Mouse (Mus musculus): Measurements from ENCODE around the gene Zfp639.

Gene Zfp639

DNA sequence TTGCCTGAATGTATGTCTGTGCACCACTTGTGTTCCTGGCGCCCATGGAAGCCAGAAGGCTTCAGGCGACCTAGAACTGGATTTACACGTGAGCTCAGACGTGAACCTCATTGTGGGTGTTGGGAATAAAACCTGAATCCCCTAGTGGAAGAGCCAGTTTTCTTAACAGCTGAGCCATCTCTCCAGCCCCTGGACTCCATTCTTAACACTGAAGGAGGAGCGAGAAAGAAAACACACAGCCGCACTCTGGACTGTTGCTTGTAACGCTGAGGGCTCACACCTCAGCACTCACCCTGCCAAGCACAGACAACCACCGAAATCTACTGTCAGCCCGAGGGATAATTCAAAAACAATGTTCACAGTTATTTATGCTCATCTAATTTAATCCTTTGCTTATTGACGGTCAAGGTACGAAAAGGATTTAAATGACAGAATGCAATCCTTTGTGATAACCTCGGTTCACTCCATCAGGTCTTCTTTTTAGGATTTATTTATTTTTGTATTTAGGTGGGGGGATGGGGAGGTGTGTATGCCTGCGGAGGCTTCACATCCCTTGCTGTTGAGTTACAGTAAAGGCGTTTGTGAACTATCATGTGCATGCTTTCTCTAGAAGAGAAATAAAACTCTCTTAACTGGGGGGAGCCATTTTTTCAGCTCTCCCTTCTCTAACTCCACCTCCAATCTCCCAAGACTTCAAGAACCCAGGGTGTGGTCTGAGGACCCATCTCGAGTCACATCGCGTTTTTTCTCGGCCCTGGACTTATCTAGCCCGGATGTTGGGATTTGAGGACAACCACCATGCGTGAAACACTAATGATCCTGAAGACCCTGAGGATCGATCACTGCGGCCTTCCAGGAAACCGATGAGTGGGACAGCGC lies at the start of gene Zfp639:
Zfp639 (plus strand) TSS at position 764 of the 879 bp plus-strand sequence.
- DNase-seq (ENCODE audit: low spot score): peak; percentile 54

DNA sequence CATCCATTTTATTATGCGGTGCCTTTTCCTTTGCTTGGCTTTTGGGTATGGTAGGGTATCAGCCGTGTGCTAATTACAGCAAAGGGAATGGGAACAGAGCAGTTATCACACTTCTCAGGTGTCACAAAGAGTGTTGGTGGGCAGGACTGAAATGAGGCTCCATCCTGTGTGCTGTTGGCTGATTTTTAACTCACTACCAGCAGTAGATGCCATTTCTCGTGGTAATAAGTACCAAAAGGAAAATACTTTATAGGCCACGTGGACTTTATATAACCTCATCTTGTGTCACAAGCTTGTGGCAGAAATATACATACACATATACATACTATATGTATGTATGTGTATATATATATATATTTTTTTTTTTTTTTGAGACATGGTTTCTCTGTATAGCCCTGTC lies 42.7 kb upstream of the Zfp639 start:
- DNase-seq (ENCODE audit: low spot score): no peak

DNA sequence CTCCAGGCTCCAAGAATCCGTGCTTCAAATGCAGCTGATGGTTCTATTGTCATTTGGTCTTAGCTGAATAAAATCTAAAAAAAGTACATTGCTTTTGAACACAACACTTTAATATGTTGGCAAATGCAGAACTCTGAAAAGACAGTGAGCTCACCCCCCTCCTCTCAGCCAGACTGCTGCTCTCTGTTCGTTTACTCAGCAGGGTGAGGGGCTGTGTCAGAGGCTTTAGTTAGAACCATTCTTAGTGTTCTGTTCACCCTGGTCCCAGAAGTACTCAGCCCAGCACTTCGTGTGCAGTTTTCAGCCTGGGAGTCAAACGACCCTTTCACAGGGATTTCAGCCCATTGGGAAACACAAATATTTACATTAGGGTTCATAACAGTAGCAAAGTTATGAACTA lies 41.6 kb upstream of the Zfp639 start:
- no peak for DNase-seq (ENCODE audit: low spot score)

DNA sequence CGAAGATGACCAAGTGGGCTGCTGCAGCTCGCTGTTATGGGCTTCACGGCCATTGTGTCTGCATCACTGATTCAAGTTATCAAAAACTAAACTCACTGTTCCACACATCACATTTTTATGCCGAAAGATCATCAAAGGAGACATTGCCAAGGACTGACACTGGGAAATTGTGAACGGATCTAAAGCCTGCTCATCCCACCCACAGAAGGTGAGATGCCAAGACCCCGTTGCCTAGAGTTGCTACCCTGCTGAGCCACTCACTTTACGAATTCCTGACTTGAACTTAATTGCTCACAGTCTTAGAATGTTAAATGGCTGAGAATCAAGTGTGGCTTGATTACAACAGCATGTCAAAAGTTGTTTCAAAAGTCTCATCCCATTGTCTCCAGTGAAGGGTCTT lies 39.6 kb upstream of the Zfp639 start:
- DNase-seq (ENCODE audit: low spot score): no peak

DNA sequence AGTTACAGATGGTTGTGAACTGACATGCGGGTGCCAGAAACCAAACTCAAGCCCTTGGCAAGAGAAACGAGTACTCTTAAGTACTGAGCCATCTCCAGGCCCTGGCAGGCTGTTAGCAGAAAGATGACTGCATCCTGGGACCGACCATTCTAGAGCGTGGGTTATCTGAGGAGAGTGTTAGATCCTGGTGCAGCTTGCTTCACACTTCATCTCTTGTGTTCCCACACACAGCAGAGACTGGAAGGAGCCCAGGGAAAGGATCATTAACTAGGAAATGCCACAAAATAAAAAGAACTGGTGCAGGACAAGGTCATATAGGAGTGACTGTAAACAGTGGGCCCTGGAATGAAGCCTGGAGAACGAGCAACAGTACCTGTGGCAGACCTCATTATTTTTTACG lies 39.0 kb upstream of the Zfp639 start:
- no peak for DNase-seq (ENCODE audit: low spot score)

GRCm38 (mm10) chr3:32472191-32472900 lies 37.7 kb upstream of the Zfp639 start:
- DNase-seq (ENCODE audit: low spot score): peak; percentile 25

DNA sequence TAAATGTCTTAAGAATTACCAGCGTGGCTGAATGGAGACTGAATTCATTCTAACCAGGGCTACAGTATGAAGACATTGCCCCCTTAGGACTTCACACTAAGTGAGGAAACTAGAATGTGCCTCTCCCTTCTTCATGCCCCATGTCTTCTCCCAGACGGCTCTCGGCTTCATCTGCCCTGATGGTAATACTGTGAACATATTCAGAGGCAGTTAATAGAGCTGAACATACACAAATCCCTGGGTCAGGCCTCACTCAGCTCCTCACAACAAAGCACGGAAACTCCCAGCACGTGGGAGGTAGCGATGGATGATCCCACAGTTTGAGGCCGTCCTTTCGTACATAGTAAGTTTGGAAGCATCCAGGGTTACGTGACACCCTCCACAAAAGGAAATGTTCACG lies 36.9 kb upstream of the Zfp639 start:
- no peak for DNase-seq (ENCODE audit: low spot score)

DNA sequence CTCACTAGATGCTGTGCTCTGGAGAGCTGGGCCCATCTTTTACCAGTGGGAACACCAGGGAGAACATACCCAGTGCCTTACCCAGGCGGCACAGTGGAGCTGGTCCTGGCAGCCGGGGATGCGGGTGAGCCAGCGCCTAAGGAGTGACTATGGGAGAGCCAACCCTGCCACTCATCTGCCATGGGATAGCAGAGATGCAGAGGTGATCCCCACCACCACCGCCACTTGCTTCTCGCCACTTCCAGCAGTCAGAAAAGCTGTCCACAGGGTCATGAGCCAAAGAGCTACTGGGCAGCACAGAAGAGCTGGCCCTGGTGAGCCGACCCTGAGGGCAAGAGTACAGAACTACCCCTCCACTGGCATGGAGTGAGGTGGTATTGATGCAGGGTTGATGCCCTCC lies 30.1 kb upstream of the Zfp639 start:
- no peak for DNase-seq (ENCODE audit: low spot score)

GRCm38 (mm10) chr3:32483035-32483434 lies 27.0 kb upstream of the Zfp639 start:
- DNase-seq (ENCODE audit: low spot score): no peak

DNA sequence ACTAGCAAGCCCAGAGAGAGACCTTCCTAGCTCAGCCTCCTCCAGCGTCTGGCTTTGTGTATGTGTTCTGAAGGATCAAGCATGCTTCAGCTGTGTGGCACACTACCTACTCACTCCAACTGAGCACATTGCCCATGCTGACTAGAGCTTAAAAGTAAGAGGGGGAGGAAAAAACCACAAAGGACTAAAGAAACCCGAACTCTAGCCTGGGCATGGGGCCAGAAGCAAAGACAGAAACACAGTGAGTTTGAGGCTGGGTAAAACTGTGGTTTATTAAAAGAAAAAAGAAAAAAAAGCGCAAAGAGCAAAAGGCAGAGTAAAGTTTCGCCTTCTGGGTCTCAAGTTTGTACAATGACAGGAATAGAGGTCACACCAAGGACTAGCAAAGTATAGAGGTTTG lies 23.5 kb upstream of the Zfp639 start:
- no peak for DNase-seq (ENCODE audit: low spot score)

DNA sequence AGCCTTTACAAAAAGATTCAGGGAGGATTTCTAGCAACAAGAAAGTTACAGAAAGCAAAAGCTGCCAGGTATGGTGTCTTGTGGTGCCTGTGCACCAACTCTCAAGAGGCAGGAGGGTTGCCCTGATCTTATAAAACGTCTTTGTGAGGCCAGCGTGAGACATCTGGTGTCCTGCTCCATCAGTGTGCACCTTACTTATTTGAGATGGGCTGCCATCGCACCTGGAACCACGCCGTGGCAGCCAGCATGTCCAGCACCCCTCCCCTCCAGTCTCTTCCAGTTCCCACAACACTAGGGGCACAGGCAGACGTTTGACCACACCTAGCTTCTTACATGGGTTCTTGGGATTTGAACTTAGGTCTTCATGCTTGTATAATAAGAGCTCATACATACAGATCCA lies 21.9 kb upstream of the Zfp639 start:
- no peak for DNase-seq (ENCODE audit: low spot score)

DNA sequence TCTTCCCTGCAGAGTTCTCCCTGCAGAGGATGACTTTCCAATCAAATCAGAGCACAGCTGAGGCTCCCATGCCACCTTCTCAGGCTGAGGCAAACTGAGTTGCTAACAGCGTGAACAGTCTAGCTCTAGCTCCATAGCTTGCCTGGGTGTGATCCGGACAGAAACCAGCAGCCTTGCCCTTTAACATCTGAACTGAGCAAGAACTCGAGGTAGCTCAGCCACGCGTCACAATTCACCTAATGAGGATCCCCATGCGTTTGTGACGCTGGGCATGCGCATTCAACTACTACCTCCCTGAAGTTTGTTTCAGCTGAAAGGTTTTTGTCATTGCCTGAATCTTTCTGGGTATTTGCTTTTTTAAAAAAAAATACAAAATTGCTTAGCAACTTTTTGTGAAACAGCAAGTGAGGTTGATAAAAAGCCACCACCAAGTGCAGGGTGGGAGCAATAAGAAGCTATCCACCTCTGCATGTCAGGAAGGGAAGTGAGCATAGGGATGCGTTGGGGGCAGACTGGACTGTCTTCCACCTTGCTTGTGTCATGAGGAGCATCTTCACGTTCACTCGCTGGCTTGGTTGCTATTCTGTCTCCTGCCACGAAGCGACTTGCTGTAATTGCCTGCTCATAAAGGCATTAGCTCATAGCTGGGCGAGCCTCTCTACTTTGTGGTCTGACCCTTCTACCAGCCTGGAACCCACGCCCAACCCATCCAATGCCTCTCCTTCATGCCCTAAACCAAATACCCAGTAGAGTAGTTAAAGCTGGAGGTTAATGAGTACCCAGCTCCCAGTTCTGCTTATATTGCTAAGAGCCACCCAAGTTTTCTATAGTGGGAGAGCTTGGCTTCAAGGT lies 19.8 kb upstream of the Zfp639 start:
- DNase-seq (ENCODE audit: low spot score): no peak

GRCm38 (mm10) chr3:32490928-32491315 lies 19.1 kb upstream of the Zfp639 start:
- no peak for DNase-seq (ENCODE audit: low spot score)

DNA sequence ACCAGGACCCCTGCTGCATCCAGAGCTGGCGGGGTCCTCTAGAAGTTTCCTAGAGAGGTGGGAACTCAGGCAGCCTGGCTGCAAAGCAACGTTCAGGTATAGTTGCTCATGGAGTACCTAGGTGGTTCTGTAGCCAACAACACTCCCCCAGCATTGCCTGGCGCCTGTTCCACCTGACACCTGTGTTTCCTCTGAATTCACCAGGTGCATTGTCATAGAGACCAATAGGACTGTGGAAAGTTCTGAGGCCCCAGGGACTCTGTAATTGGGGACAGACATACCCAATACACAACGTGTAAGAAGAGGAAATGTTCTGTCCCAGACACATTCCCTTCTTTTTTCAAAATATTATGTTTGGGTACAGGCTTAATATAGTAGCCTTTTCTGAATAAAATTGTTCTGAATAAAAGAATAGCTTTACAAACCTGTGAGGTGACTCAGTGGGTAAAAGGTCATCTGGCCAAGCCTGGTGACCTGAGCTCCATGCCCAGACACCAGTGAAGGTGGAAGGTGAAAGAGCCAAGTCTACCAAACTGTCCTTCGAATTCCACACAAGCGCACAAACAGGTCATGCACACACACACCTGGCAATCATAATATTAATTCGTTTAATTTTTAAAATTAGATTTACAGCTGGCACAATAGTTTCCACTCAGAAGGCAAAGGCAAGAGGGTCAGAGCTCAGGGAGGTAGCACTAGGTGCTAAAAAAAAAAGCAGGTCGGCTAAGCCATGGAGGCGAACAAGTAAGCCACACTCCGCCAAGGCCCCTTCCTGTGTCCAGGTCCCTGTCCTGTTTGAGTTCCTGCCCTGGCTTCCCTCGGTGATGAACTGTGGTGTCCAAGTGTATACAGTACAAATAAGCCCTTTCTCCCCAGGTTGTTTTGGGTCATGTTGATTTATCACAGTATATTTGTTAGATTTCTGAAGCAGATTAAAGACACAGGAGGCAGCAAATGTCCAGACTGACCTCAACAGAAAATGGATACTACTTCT lies 17.7 kb upstream of the Zfp639 start, which contains the start of gene Kcnmb3:
Kcnmb3 (minus strand) TSS at position 135 of the 994 bp plus-strand sequence.
- no peak for DNase-seq (ENCODE audit: low spot score)

DNA sequence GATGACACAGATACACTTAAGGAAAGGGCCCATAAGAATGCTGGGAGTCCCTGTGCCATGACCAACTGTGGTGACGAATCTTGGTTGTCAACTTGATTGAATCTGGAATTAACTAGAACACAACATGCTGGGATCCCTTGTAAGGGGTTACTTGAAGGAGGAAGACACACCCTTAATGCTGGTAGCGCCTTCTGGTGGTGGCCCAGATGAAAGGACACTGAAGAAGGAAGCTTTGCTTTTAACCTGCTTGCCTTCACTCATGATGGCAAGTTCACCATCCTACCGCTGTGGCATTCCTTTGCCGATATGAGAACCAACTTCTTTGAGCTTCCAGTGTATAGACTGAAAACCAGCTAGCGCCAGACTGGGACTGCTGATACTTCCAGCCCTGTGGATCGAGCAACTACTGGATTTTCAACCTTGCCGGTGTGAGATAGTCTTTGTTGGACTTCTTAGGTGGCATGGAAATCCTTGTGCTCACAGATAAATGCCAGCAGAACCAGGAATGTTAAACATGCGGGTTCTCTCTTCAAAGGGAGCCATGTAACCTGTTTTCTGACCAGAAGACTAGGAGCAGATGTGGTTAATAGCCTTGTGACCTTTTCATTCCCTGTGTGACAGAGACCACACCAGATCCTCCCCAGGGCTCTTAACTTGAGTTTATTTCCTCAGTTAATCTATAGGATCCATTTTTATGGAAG lies 15.5 kb upstream of the Zfp639 start:
- no peak for DNase-seq (ENCODE audit: low spot score)

GRCm38 (mm10) chr3:32495088-32495770 lies 14.8 kb upstream of the Zfp639 start:
- DNase-seq (ENCODE audit: low spot score): no peak

GRCm38 (mm10) chr3:32495856-32496710 lies 14.0 kb upstream of the Zfp639 start:
- DNase-seq (ENCODE audit: low spot score): peak; percentile 24

GRCm38 (mm10) chr3:32496711-32497070 lies 13.4 kb upstream of the Zfp639 start:
- no peak for DNase-seq (ENCODE audit: low spot score)

- DNase-seq (ENCODE audit: low spot score): no peak
Observed at GRCm38 (mm10) chr3:32500346-32500745, 9.7 kb upstream of the Zfp639 start.
